Mouse (Mus musculus) layer of hippocampus, adult 2 months (tissue): Measurements from ENCODE around the gene 1700003F12Rik. TPM values are rescaled to one million over a fixed set of nuclear protein-coding genes. Genes with fewer than 3 reads are reported as not detected.

ENCODE experiments used
- DNase-seq, 2 experiments: peaks; one replicate each; pipeline ENCODE4 v3.0.0; 2022; ENCODE audit warnings: low spot score in 2 of 2
- H3K27ac ChIP-seq: fragments of 200-600 bp; 2 replicates; pipeline ENCODE4 v1.8.1; 2022
- H3K4me3 ChIP-seq: fragments of 200-600 bp; 2 replicates; pipeline ENCODE4 v1.8.1; 2022; ENCODE audit warnings: mild to moderate bottlenecking
- CTCF ChIP-seq: fragments of 200-600 bp; conservative IDR thresholded peaks from 2 replicates; pipeline ENCODE4 v1.8.1; 2022; ENCODE audit warnings: antibody characterized with exemption, mild to moderate bottlenecking, moderate library complexity
- total RNA-seq, 2 experiments: library from RNA; stranded (reverse); gene quantifications; 2 replicates each; pipeline ENCODE4 v1.2.3; 2021

1700003F12Rik gene
- total RNA-seq, 2 experiments from 2014 or later: 1.4 TPM; not detected in 1

DNA sequence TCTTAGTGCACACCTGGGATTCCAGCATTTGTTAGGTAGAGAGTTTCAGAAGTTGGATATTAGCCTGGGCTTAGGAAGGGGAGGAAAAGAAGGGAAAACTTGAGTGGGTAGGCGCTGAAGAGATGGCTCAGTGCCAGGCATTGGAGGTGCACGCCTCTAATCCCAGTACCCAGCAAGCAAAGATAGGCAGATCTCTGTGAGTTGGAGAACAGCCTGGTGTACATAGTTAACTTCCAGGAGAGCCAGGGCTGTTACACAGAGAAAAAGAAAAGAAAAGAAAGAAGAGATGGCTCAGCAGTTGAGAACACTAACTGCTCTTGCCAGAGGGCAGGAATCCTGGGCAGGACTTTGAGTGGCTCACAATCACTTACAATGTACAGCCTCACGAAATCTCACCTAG lies 20.4 kb upstream of the 1700003F12Rik start:
- H3K4me3 ChIP-seq: no peak overlapping the region
- no peak for TF ChIP-seq CTCF
- no peak for DNase-seq
- peak overlapping the region; percentile 85 for H3K27ac ChIP-seq

DNA sequence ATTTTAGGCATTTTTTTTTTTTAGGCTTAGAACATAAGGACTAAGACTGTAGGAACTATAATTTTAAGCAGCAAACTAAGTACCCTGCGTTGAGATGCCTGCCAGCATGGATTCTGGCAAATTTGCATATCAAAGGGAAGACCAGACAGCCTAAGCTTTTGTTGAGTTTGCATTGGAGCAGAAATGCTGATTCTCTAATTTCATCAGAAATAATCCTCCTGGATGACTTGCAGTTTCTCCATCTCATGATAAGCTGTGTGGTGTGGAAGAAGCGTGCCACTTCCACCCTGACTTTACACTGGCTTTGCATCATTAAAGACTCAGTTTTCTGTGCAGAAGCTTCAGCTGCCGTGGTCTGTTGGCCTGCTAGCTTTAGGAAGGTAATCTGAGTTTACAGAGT lies 14.0 kb upstream of the 1700003F12Rik start:
- no peak for DNase-seq
- Histone ChIP-seq H3K4me3 (no peak overlapping the region), H3K27ac (no peak overlapping the region; the same call in 1 of the 2 replicates)
- TF ChIP-seq CTCF: no peak

DNA sequence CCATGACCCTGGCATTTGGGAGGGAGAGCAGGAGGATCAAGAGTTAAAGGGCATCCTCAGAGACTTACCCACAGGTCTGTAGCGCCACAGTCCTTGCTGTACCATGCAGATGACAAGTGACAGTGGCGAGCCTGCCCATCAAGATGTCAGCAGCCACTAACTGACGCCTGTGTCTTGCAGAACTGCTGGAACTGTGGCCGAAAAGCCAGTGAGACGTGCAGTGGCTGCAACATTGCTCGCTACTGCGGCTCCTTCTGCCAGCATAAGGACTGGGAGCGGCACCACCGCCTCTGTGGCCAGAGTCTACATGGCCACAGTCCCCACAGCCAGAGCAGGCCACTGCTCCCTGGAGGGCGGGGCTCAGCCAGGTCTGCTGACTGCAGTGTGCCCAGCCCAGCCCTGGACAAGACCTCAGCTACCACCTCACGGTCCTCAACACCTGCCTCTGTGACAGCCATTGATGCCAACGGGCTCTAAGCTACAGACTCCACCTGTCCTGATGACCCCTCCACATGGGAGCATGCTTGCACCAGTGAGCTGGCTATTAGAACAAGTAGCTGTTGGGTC lies 12.1 kb upstream of the 1700003F12Rik start:
- DNase-seq: no peak
- no peak overlapping the region for H3K4me3 ChIP-seq
- no peak overlapping the region for H3K27ac ChIP-seq
- no peak for TF ChIP-seq CTCF

DNA sequence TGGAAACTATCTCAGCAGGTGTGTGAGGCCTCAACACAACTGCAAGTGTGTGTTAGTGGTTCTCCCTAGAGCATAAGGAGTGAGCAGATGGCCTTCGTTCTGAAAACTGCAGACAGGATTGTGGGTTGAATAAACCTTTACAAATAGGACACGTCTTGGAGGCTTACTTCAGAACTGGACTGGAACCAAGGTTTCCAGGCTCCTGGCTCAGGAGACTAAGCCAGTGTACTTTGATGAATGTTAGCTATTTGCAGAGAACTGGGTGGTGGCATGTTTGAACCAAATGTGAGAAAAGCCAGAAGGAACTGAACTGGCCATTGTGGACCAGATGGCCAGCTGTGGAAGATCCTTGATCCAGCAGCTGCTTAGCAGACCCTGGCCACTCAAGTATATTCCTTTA lies 8.6 kb upstream of the 1700003F12Rik start:
- DNase-seq: peak; percentile 47 to 69
- TF ChIP-seq CTCF: no peak
- Histone ChIP-seq H3K27ac (peak overlapping the region; percentile 84), H3K4me3 (no peak overlapping the region)

DNA sequence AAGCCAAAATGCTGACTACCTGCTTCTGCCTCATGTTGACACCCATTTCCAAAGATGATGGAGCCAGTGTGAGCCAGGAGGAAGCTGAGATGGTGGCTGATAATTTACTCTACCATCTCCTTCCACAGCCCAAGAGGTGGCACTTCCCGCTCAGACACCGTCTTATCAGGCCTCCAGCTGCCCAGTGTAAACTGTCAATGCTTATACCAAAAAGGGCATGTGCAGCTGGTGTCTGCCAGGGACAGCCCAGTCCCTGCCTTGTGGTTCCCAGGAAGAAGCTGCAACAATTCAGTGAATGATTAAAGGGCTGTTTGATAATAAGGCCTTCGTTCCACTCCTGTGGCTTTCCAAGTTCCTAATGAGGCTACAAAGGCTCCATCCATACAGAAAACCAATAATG lies 8.2 kb upstream of the 1700003F12Rik start:
- H3K27ac ChIP-seq: peak overlapping the region; percentile 84

DNA sequence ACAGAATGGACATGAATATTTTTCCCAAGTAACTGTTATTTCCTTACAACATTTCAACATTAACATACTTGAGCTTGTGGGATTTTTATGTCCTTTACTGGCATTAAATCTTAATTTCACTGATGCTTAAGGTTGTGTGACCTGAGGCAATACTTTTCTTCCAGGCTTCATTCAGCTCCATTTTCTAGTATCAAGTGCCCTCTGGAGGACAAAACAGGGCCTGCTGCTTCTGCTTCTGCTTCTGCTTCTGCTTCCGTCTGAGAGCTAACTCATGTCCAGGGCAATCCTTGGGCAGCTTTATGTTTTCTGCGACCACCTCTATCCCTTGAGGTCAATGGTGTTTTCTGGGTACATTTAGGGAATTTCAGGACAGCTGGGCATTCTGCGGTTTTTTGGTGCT lies 7.2 kb upstream of the 1700003F12Rik start:
- DNase-seq: peak; percentile 48 to 59
- no peak overlapping the region for H3K4me3 ChIP-seq
- TF ChIP-seq CTCF: peak; percentile 91
- H3K27ac ChIP-seq: peak overlapping the region; percentile 84; the same call in 1 of the 2 replicates

More for the DNA sequence above, 8.2 kb upstream of the 1700003F12Rik start:
- no peak overlapping the region for H3K4me3 ChIP-seq
- no peak for DNase-seq
- TF ChIP-seq CTCF: no peak

DNA sequence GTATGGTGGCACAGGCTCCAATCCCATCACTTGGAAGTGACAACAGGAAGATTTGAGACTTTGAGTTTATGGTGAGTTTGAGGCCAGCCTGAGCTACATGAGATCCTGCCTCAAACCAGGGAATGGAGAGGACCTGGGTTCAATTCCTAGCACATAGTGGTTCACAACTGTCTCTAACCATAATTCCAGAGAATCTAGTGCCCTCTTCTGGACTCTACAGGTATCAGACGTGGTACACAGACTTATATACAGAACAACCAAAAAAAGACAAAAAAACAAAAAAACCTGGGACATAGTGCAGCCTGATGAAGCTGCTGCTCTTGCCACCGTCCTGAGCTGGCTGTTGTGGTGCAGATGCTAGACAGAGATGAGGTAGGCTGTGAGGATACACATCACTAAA lies 5.3 kb upstream of the 1700003F12Rik start:
- Histone ChIP-seq H3K27ac (no peak overlapping the region), H3K4me3 (no peak overlapping the region)
- DNase-seq: no peak
- TF ChIP-seq CTCF: peak; percentile 59

DNA sequence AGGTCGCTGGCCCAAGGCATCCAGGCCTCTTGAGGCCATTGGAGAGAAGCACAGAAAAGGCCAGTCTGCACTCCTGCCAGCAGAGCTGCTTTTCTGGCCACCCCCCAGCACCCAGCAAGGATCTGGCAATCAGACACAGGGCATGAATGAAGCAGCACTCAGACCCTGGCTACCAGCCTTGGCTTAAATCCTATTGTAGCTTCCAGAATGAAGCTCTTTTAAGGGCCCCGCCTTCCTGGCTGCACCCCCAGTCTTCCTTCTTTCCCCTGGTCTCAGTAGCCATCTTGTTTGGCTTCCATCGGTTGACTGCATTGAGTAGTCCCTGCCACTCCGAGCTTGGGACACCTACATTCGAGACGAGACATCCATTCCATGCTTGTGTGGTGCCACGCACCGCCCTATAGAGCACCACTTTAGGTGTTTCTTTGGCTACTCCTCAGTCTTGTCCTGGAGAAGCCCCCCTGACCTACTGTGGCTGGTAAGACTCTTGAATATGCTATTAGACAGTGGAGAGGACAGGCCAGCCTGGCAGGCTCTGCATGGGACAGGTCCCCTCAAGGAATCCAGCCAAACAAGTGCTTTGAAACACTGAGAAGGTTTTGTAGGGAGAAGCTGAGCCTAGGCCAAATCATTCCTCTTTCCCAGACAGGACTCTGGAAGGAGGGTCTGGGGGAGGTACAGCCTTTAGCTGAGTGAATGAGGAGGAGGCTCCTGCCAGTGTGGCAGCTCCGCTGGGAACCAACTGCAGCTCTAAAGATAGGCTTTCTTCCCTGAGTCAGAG lies 3.1 kb upstream of the 1700003F12Rik start:
- DNase-seq: peak; percentile 60 to 84
- Histone ChIP-seq H3K4me3 (no peak overlapping the region), H3K27ac (peak overlapping the region; percentile 87)
- TF ChIP-seq CTCF: peak; percentile 29

DNA sequence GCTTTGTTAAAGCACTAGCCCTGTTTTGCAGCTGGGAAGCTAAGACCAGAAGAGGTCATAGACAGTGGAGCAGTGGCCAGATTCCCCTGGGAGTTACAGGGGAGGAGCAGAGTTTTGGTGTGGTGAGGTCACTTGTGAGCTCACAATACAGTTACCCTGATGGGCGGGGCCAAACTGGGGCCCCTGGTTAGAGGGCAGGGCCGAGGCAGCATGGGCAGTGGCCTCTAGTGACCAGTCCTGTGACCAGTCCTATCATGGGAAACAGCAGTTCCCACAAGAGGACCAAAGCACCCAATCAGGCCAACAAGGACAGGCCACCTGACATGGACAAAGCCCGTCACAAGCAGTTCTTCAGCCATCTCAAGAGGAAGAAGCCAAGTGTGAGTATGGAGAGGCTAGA lies 1.8 kb downstream of the 1700003F12Rik start:
- TF ChIP-seq CTCF: no peak
- DNase-seq: no peak
- H3K27ac ChIP-seq: no peak overlapping the region
- H3K4me3 ChIP-seq: no peak overlapping the region

DNA sequence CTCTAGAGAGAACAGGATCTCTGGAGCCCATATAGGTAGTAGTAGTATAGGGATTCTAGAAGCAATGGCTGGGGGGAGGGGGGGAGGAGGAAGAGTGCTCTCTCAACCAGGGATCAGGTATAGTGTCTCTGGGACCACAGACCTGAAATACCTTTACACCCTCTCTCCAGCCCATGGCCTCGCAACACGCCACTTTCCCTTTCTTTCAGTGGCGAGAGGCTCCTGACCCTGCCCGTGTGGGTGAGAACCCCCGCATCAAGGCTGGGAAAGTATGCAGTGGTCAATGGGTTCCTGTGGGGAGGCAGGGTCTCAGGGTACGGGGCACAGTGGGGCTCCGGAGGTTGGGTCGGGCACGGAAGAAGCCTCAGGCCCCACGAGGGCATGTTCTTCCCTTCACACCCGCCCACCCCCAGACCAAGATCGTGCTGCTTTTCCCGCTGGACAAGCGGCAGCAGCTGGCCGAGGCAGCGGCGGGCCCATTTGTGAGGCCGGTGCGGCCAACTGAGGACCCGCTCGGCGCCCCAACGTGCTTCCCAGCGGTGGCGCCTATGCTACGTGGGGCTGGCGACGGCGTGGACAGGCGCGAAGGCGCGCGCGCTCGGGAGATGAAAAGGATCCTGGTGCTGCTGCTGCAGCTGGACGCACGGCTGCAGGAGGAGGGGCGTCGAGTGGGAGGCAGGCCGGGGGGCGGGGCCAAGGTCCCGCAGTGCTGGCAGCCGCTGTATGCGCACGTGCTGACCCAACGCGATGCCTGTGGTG lies 2.4 kb downstream of the 1700003F12Rik start:
- Histone ChIP-seq H3K4me3 (peak overlapping the region; percentile 52), H3K27ac (peak overlapping the region; percentile 32; the same call in 1 of the 2 replicates)
- peak; percentile 29 to 45 for DNase-seq
- no peak for TF ChIP-seq CTCF

DNA sequence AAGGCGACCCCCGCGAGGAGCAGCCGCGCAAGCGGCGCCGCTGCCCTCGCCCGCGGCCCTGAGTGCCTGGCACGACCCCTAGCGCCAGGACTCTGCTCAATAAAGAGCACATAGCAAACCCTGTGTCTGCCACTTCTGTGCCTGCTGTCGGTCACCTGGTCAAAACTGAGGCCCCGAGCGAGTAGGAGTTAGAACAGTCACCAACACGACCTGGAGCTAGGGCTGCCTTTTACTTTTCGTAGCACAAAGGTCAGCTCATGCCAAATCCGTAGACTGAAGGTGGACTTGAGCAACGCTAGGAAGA lies 3.0 kb downstream of the 1700003F12Rik start:
- peak; percentile 34 for TF ChIP-seq CTCF
- no peak overlapping the region for H3K27ac ChIP-seq

DNA sequence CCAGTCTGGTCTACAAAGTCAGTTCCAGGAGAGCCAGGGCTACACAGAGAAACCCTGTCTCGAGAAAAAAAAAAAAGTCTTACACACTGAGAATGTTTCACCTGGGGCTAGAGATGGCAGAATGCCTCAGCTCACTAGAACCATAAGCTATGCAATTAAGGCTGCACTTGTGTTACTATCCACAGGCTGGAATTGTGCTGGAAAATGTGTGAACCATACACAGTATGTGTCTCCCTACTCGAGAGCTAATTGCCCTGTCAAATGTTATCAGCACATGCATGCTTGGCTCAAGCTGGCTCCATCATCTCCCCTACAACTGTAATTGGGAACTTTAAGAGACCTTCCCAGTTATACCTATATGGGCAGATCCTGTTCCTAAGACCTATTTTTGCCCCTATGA lies 4.1 kb downstream of the 1700003F12Rik start:
- no peak for TF ChIP-seq CTCF
- no peak for DNase-seq
- H3K27ac ChIP-seq: no peak overlapping the region
- no peak overlapping the region for H3K4me3 ChIP-seq

More for the DNA sequence above, 3.0 kb downstream of the 1700003F12Rik start:
- H3K4me3 ChIP-seq: peak overlapping the region; percentile 52
- DNase-seq: no peak

DNA sequence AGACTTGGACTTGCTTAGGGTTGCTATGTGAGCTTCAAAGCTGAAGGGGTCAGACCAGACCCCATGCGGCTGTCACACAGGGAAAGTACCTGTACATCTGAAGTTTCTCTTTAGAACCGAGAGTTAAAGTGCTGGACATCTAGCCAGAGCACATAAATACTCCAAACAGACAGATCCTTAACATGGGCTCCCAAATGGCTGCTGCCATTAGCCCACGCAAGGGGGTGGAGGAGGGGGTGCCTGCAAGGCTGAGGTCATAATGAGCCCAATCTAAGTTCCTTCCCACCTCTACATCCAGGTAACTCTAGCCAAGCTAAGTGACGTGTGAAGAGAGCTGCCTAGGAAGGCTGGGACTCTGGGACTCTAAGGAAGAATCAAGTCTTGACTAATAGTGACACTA lies 4.6 kb downstream of the 1700003F12Rik start, which contains the start of gene Actl10:
TSS of gene Actl10 (plus strand) at position 301 of the 400 bp plus-strand sequence.
- Histone ChIP-seq H3K4me3 (peak within 1 kb of the TSS; percentile 43), H3K27ac (peak within 1 kb of the TSS; percentile 62)
- no peak for TF ChIP-seq CTCF
- DNase-seq: no peak
